Mouse (Mus musculus) layer of hippocampus, postnatal 10 days (tissue): ENCODE data around the gene Chid1. TPM values are rescaled to one million over a fixed set of nuclear protein-coding genes. Genes with fewer than 3 reads are reported as not detected.

Experiments used
- DNase-seq, 2 experiments: peaks; one replicate each; pipeline ENCODE4 v3.0.0; 2021; ENCODE audit warnings: low spot score in 2 of 2
- total RNA-seq, 2 experiments: library from RNA; stranded (reverse); gene quantifications; 2 replicates each; pipeline ENCODE4 v1.2.3; 2021

Gene Chid1
- total RNA-seq, 2 experiments from 2014 or later, result 68.7 to 69.8 TPM

GRCm38 (mm10) chr7:141508160-141508559 is 31.5 kb downstream of the Chid1 start:
- DNase-seq, result no peak

- no peak for DNase-seq
Observed at GRCm38 (mm10) chr7:141506278-141506677, 33.4 kb downstream of the Chid1 start.

GRCm38 (mm10) chr7:141502556-141502905 is 37.1 kb downstream of the Chid1 start:
- DNase-seq, result no peak

GRCm38 (mm10) chr7:141501820-141502555 is 37.7 kb downstream of the Chid1 start:
- DNase-seq, result no peak

- DNase-seq, result no peak
Observed at GRCm38 (mm10) chr7:141497600-141497999, 42.1 kb downstream of the Chid1 start.

- DNase-seq, result no peak
Observed at GRCm38 (mm10) chr7:141495940-141496339, 43.7 kb downstream of the Chid1 start.

- DNase-seq, result no peak
Observed at GRCm38 (mm10) chr7:141495379-141495778, 44.3 kb downstream of the Chid1 start.

GRCm38 (mm10) chr7:141493729-141494128 is 45.9 kb downstream of the Chid1 start:
- no peak for DNase-seq

- DNase-seq, result no peak
Observed at GRCm38 (mm10) chr7:141492738-141493137, 46.9 kb downstream of the Chid1 start.

GRCm38 (mm10) chr7:141491151-141491550 is 48.5 kb downstream of the Chid1 start:
- DNase-seq, result no peak

- DNase-seq, result no peak
Observed at GRCm38 (mm10) chr7:141487141-141487540, 52.5 kb downstream of the Chid1 start.

GRCm38 (mm10) chr7:141486239-141486638 is 53.4 kb downstream of the Chid1 start:
- DNase-seq, result no peak

GRCm38 (mm10) chr7:141485606-141486005 is 54.1 kb downstream of the Chid1 start:
- no peak for DNase-seq

- DNase-seq, result no peak
Observed at GRCm38 (mm10) chr7:141485186-141485585, 54.5 kb downstream of the Chid1 start.

- DNase-seq, result no peak
Observed at GRCm38 (mm10) chr7:141484186-141485120, 55.2 kb downstream of the Chid1 start.

GRCm38 (mm10) chr7:141483114-141483653 is 56.5 kb downstream of the Chid1 start:
- DNase-seq, result no peak

GRCm38 (mm10) chr7:141482531-141483024 is 57.1 kb downstream of the Chid1 start:
- no peak for DNase-seq

GRCm38 (mm10) chr7:141481498-141482401 is 57.9 kb downstream of the Chid1 start:
- peak; percentile 60 to 63 for DNase-seq

GRCm38 (mm10) chr7:141480842-141481497 is 58.7 kb downstream of the Chid1 start:
- DNase-seq, result peak; percentile 71 to 77

GRCm38 (mm10) chr7:141478270-141478748 is 61.3 kb downstream of the Chid1 start:
- DNase-seq, result no peak
